Mouse (Mus musculus) liver, embryonic 15.5 days (tissue): Measurements from ENCODE around the gene Rpl35a. TPM values are rescaled to one million over a fixed set of nuclear protein-coding genes. Genes with fewer than 3 reads are reported as not detected.
A peak's percentile ranks its signal among the peaks of the same experiment; 100 is the strongest.

ENCODE experiments used
- ATAC-seq: fragments of 200-750 bp; cut with Nextera tagmentation; 2 replicates; pipeline ENCODE4 v1.8.0; 2017; ENCODE audit warnings: moderate number of reproducible peaks, mild to moderate bottlenecking, moderate library complexity; ENCODE audit not compliant: insufficient read depth
- H3K27ac ChIP-seq: fragments of 300-500 bp; sonication (generic); replicated peaks from 2 replicates; pipeline ENCODE4 v1.5.1; 2015; ENCODE audit warnings: mild to moderate bottlenecking, inconsistent platforms
- H3K27me3 ChIP-seq: fragments of 300-500 bp; sonication (generic); 2 replicates; pipeline ENCODE4 v1.6.1; 2015; ENCODE audit warnings: mild to moderate bottlenecking, inconsistent platforms
- H3K36me3 ChIP-seq: fragments of 300-500 bp; sonication (generic); replicated peaks from 2 replicates; pipeline ENCODE4 v1.6.1; 2015; ENCODE audit warnings: moderate library complexity, mild to moderate bottlenecking, inconsistent platforms
- H3K4me1 ChIP-seq: fragments of 300-500 bp; sonication (generic); replicated peaks from 2 replicates; pipeline ENCODE4 v1.6.1; 2015; ENCODE audit warnings: inconsistent platforms
- H3K4me2 ChIP-seq: fragments of 300-500 bp; sonication (generic); 2 replicates; pipeline ENCODE4 v1.6.1; 2015; ENCODE audit warnings: moderate library complexity, mild to moderate bottlenecking, inconsistent platforms
- H3K4me3 ChIP-seq: fragments of 300-500 bp; sonication (generic); replicated peaks from 2 replicates; pipeline ENCODE4 v1.5.1; 2015; ENCODE audit warnings: mild to moderate bottlenecking, inconsistent platforms
- H3K9ac ChIP-seq: fragments of 300-500 bp; sonication (generic); 2 replicates; pipeline ENCODE4 v1.6.1; 2015; ENCODE audit warnings: moderate library complexity, mild to moderate bottlenecking, inconsistent platforms
- H3K9me3 ChIP-seq: fragments of 300-500 bp; sonication (generic); replicated peaks from 2 replicates; pipeline ENCODE4 v1.6.1; 2016; ENCODE audit warnings: inconsistent platforms
- WGBS: fragments of 180-500 bp; shearing (Covaris S2); methylation state at CpG from one replicate; pipeline ENCODE4 v1.1.7; 2015; ENCODE audit warnings: mixed read lengths; ENCODE audit not compliant: insufficient replicate concordance; 5-methylcytosine and 5-hydroxymethylcytosine counted together
- polyA plus RNA-seq: library from polyadenylated mRNA; unstranded; fragments of >200 nt; fragmentation: Nextera tagmentation; extraction: Ambion mirVana; gene quantifications from 2 replicates; pipeline ENCODE4 v1.2.1, GENCODE M21; 2015

The Rpl35a gene
- 445 and 520 TPM in 2 replicates for polyA plus RNA-seq

GRCm38 (mm10) chr16:33056095-33056785 is at the start of gene Rpl35a, which contains the start of gene Iqcg:
Gene Rpl35a, plus strand, starts transcription at chr16:33056453.
Gene Iqcg, minus strand, starts transcription at chr16:33056218.
- Histone ChIP-seq H3K4me1 (peaks cover 26% of the 10 kb centered on the region), H3K27ac (peak within 1 kb of the TSS; percentile 79), H3K9me3 (no peaks in the 10 kb centered on the region), H3K27me3 (no peaks in the 10 kb centered on the region), H3K4me2 (peak within 1 kb of the TSS; percentile 73), H3K9ac (peak within 1 kb of the TSS; percentile 90), H3K36me3 (peaks cover 33% of the 10 kb centered on the region), H3K4me3 (peak within 1 kb of the TSS; percentile 85)
- WGBS: under 1% methylated on average over 47 of the region's 47 CpGs
- peak; percentile 85 for ATAC-seq

DNA sequence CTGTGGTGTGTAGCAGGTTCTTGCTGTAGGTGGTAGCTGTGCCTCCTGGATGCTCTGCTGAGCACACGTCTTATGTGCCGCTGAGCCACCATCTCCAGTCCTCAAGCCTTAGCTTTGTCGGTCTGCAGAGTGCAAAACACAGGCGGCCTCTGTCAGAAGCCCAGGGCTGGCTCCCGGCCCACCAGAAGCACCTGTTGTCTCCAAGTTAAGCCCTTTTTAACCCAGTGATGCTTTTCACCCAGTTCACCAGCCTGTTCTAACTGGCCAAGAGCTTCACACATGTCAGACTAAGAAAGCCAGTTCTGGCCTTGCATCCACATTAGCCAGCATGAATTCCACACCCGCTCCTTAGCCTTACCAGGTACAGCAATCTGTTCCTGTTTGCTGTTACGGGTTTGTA is 49.4 kb upstream of the Rpl35a start:
- H3K9ac ChIP-seq: no peak overlapping the region
- no peak for ATAC-seq
- H3K4me2 ChIP-seq: no peak overlapping the region
- no peak overlapping the region for H3K4me3 ChIP-seq
- H3K36me3 ChIP-seq: peaks cover 50% of the 10 kb centered on the region
- H3K4me1 ChIP-seq: no peaks in the 10 kb centered on the region
- 84% methylated on average over 7 of the region's 7 CpGs for WGBS
- no peaks in the 10 kb centered on the region for H3K9me3 ChIP-seq
- H3K27me3 ChIP-seq: no peaks in the 10 kb centered on the region
- no peak overlapping the region for H3K27ac ChIP-seq

- H3K4me3 ChIP-seq: no peak overlapping the region
- 85% methylated on average over 7 of the region's 7 CpGs for WGBS
- no peak overlapping the region for H3K9ac ChIP-seq
- no peaks in the 10 kb centered on the region for H3K27me3 ChIP-seq
- no peak for ATAC-seq
- no peak overlapping the region for H3K27ac ChIP-seq
- H3K36me3 ChIP-seq: peaks cover 55% of the 10 kb centered on the region
- H3K4me2 ChIP-seq: no peak overlapping the region
- no peaks in the 10 kb centered on the region for H3K4me1 ChIP-seq
- H3K9me3 ChIP-seq: no peaks in the 10 kb centered on the region
These were observed 48.8 kb upstream of the Rpl35a start for GRCm38 (mm10) chr16:33007436-33007835.

GRCm38 (mm10) chr16:33010166-33010565 is 46.1 kb upstream of the Rpl35a start:
- Histone ChIP-seq H3K4me3 (no peak overlapping the region), H3K27ac (no peak overlapping the region), H3K36me3 (peaks cover 69% of the 10 kb centered on the region), H3K9me3 (no peaks in the 10 kb centered on the region), H3K27me3 (no peaks in the 10 kb centered on the region), H3K9ac (no peak overlapping the region), H3K4me2 (no peak overlapping the region), H3K4me1 (no peaks in the 10 kb centered on the region)
- 83% methylated on average over 6 of the region's 6 CpGs for WGBS
- ATAC-seq: no peak

- H3K27me3 ChIP-seq: no peaks in the 10 kb centered on the region
- H3K36me3 ChIP-seq: peaks cover 42% of the 10 kb centered on the region
- no peaks in the 10 kb centered on the region for H3K9me3 ChIP-seq
These were observed 42.5 kb upstream of the Rpl35a start for GRCm38 (mm10) chr16:33013801-33014200.

GRCm38 (mm10) chr16:33014921-33015320 is 41.3 kb upstream of the Rpl35a start:
- no peaks in the 10 kb centered on the region; the same call in 1 of the 2 replicates for H3K4me1 ChIP-seq
- no peak for ATAC-seq
- H3K9ac ChIP-seq: no peak overlapping the region
- H3K9me3 ChIP-seq: no peaks in the 10 kb centered on the region
- 62% methylated on average over 1 of the region's 1 CpGs for WGBS
- no peaks in the 10 kb centered on the region for H3K27me3 ChIP-seq
- no peak overlapping the region for H3K27ac ChIP-seq
- H3K36me3 ChIP-seq: peaks cover 31% of the 10 kb centered on the region
- no peak overlapping the region for H3K4me3 ChIP-seq
- H3K4me2 ChIP-seq: no peak overlapping the region

More at GRCm38 (mm10) chr16:33013801-33014200, 42.5 kb upstream of the Rpl35a start:
- no peak for ATAC-seq
- 83% methylated on average over 5 of the region's 5 CpGs for WGBS
- Histone ChIP-seq H3K4me3 (no peak overlapping the region), H3K9ac (no peak overlapping the region), H3K4me1 (no peaks in the 10 kb centered on the region; the same call in 1 of the 2 replicates), H3K4me2 (no peak overlapping the region), H3K27ac (no peak overlapping the region)

- Histone ChIP-seq H3K9ac (no peak overlapping the region), H3K27ac (no peak overlapping the region), H3K9me3 (no peaks in the 10 kb centered on the region), H3K4me2 (no peak overlapping the region), H3K4me1 (no peaks in the 10 kb centered on the region; the same call in 1 of the 2 replicates), H3K36me3 (peaks cover 26% of the 10 kb centered on the region), H3K4me3 (no peak overlapping the region), H3K27me3 (no peaks in the 10 kb centered on the region)
- no peak for ATAC-seq
- 71% methylated on average over 3 of the region's 3 CpGs for WGBS
These were observed 40.8 kb upstream of the Rpl35a start for GRCm38 (mm10) chr16:33015396-33015907.

- 67% methylated on average over 2 of the region's 2 CpGs for WGBS
- no peak for ATAC-seq
These were observed 40.3 kb upstream of the Rpl35a start for GRCm38 (mm10) chr16:33015986-33016385.

DNA sequence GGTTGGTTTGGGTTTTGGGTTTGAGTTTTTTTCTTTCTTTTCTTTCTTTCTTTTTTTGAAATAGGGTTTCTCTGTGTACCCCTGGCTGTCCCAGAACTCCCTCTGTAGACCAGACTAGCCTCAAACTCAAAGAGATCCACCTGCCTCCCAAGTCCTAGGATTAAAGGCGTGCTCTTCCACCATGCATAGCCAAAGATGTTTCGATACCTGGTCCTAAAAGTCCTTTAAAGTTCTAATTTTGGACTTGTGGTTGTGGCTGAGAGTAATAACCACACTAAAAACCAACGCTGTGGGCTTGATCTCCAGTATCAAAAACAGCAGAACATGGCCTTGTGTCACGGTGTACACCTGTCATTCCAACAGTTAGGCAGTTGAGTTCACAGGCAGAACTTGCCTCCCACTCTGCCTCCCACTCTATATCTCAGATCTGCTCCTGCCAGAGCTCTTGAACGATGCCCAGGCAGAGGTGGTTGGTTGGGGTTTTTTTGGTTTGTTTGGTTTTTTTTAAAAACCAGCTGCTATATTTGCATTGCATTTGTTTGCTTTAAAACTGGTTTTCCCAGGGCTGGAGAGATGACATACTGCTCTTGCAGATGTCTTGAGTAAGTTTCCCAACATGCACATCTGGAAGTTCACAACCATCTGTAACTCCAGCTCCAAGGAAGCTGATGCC is 38.4 kb upstream of the Rpl35a start:
- peaks cover 14% of the 10 kb centered on the region for H3K36me3 ChIP-seq

More at GRCm38 (mm10) chr16:33015986-33016385, 40.3 kb upstream of the Rpl35a start:
- H3K9ac ChIP-seq: no peak overlapping the region
- H3K36me3 ChIP-seq: peaks cover 22% of the 10 kb centered on the region
- H3K4me1 ChIP-seq: no peaks in the 10 kb centered on the region; the same call in 1 of the 2 replicates
- no peak overlapping the region for H3K4me2 ChIP-seq
- no peaks in the 10 kb centered on the region for H3K9me3 ChIP-seq
- no peak overlapping the region for H3K27ac ChIP-seq
- H3K4me3 ChIP-seq: no peak overlapping the region
- H3K27me3 ChIP-seq: no peaks in the 10 kb centered on the region

GRCm38 (mm10) chr16:33019117-33019770 is 37.0 kb upstream of the Rpl35a start:
- no peaks in the 10 kb centered on the region for H3K27me3 ChIP-seq
- no peaks in the 10 kb centered on the region; the same call in 1 of the 2 replicates for H3K4me1 ChIP-seq
- WGBS: 73% methylated on average over 21 of the region's 21 CpGs
- no peak for ATAC-seq
- H3K27ac ChIP-seq: no peak overlapping the region
- H3K9ac ChIP-seq: no peak overlapping the region
- no peaks in the 10 kb centered on the region for H3K9me3 ChIP-seq
- H3K4me3 ChIP-seq: no peak overlapping the region
- H3K4me2 ChIP-seq: peak overlapping the region; percentile 20; the same call in 1 of the 2 replicates
- H3K36me3 ChIP-seq: peaks cover 4% of the 10 kb centered on the region; the same call in 1 of the 2 replicates

More for the DNA sequence above, 38.4 kb upstream of the Rpl35a start:
- H3K4me2 ChIP-seq: no peak overlapping the region
- no peak overlapping the region for H3K27ac ChIP-seq
- H3K4me1 ChIP-seq: no peaks in the 10 kb centered on the region; the same call in 1 of the 2 replicates
- no peak overlapping the region for H3K4me3 ChIP-seq
- WGBS: 61% methylated on average over 5 of the region's 5 CpGs
- ATAC-seq: no peak
- no peaks in the 10 kb centered on the region for H3K27me3 ChIP-seq
- no peak overlapping the region for H3K9ac ChIP-seq
- no peaks in the 10 kb centered on the region for H3K9me3 ChIP-seq

- 49% methylated on average over 3 of the region's 3 CpGs for WGBS
- no peak for ATAC-seq
These were observed 34.9 kb upstream of the Rpl35a start for GRCm38 (mm10) chr16:33021381-33021780.

More at GRCm38 (mm10) chr16:33021381-33021780, 34.9 kb upstream of the Rpl35a start:
- no peak overlapping the region for H3K4me3 ChIP-seq
- no peaks in the 10 kb centered on the region; the same call in 1 of the 2 replicates for H3K4me1 ChIP-seq
- no peaks in the 10 kb centered on the region for H3K27me3 ChIP-seq
- no peak overlapping the region for H3K4me2 ChIP-seq
- no peaks in the 10 kb centered on the region for H3K36me3 ChIP-seq
- H3K9ac ChIP-seq: no peak overlapping the region
- H3K9me3 ChIP-seq: no peaks in the 10 kb centered on the region
- H3K27ac ChIP-seq: no peak overlapping the region
